Mouse (Mus musculus) cortical plate, adult 2 months (tissue): Measurements from ENCODE around the gene Lsm4.

Experiments
- CTCF ChIP-seq: fragments of 200-500 bp; IDR thresholded peaks from 2 replicates; pipeline ENCODE4 v1.5.1; 2011; ENCODE audit warnings: mild to moderate bottlenecking, control low read depth, low read length; ENCODE audit not compliant: insufficient read depth; ENCODE audit errors: extremely low read depth
- POLR2A ChIP-seq: fragments of 200-500 bp; IDR thresholded peaks from 2 replicates; pipeline ENCODE4 v1.6.1; 2011; ENCODE audit warnings: mild to moderate bottlenecking, low read length, control low read depth; ENCODE audit not compliant: insufficient read depth; ENCODE audit errors: extremely low read depth

DNA sequence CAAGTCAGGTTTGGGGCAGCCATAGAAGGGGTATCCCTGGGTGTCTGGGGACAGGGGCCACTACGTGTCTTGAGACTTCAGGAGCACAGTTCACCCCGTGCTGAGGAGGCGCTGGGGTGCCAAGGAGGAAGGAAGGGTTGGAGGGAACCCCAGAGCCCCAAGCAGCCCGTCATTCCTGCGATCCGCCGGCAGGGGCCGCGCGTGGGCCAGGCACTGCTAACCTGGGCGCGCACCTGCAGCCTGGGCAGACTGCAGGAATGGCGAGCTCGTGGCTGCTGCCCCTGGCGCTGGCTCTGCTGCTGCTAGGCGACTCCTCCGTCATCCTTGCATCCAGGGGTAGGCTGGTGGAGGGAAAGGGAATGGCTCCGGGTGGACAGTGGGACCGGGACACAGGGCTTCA lies 45.2 kb downstream of the Lsm4 start, which contains the start of gene Gm3336:
- no peak for TF ChIP-seq POLR2A
- peak; percentile 61 for TF ChIP-seq CTCF
